Mouse (Mus musculus) adrenal gland, adult (tissue): ENCODE measurements around the gene Cradd.
A peak's percentile ranks its signal among the peaks of the same experiment; 100 is the strongest.

Experiments used
- DNase-seq, 2 experiments: peaks; one replicate each; pipeline ENCODE4 v3.0.0; 2022 to 2023; ENCODE audit warnings: low spot score in 1 of 2; ENCODE audit not compliant: inconsistent age in 2 of 2

Cradd gene

GRCm38 (mm10) chr10:95211660-95212059 is 112.3 kb downstream of the Cradd start:
- DNase-seq: no peak

GRCm38 (mm10) chr10:95210664-95211372 is 113.1 kb downstream of the Cradd start:
- DNase-seq: no peak

- peak in 1 of 2 experiments; percentile 65 for DNase-seq
Observed at GRCm38 (mm10) chr10:95210167-95210566, 113.8 kb downstream of the Cradd start.

- no peak for DNase-seq
Observed at GRCm38 (mm10) chr10:95207423-95207822, 116.5 kb downstream of the Cradd start.

- DNase-seq: no peak
Observed at GRCm38 (mm10) chr10:95201514-95201913, 122.4 kb downstream of the Cradd start.

GRCm38 (mm10) chr10:95200323-95200722 is 123.6 kb downstream of the Cradd start:
- DNase-seq: peak; percentile 62 to 67

- peak in 1 of 2 experiments; percentile 66 for DNase-seq
Observed at GRCm38 (mm10) chr10:95199541-95200269, 124.2 kb downstream of the Cradd start.

GRCm38 (mm10) chr10:95197377-95197776 is 126.6 kb downstream of the Cradd start:
- DNase-seq: peak; percentile 46 to 73

GRCm38 (mm10) chr10:95195719-95196118 is 128.2 kb downstream of the Cradd start:
- DNase-seq: no peak

GRCm38 (mm10) chr10:95194776-95195175 is 129.2 kb downstream of the Cradd start:
- DNase-seq: peak in 1 of 2 experiments; percentile 74

- DNase-seq: peak in 1 of 2 experiments; percentile 67
Observed at GRCm38 (mm10) chr10:95193875-95194281, 130.1 kb downstream of the Cradd start.

- peak; percentile 41 to 74 for DNase-seq
Observed at GRCm38 (mm10) chr10:95191881-95192280, 132.1 kb downstream of the Cradd start.

- peak in 1 of 2 experiments; percentile 59 for DNase-seq
Observed at GRCm38 (mm10) chr10:95191151-95191655, 132.7 kb downstream of the Cradd start.

- DNase-seq: no peak
Observed at GRCm38 (mm10) chr10:95189550-95190211, 134.3 kb downstream of the Cradd start.

- DNase-seq: peak in 1 of 2 experiments; percentile 46
Observed at GRCm38 (mm10) chr10:95184210-95184609, 139.7 kb downstream of the Cradd start.

- DNase-seq: peak in 1 of 2 experiments; percentile 80
Observed at GRCm38 (mm10) chr10:95183051-95183450, 140.9 kb downstream of the Cradd start.

GRCm38 (mm10) chr10:95182405-95182804 is 141.5 kb downstream of the Cradd start:
- no peak for DNase-seq

GRCm38 (mm10) chr10:95181553-95181952 is 142.4 kb downstream of the Cradd start:
- DNase-seq: no peak

- DNase-seq: no peak
Observed at GRCm38 (mm10) chr10:95180900-95181299, 143.0 kb downstream of the Cradd start.

GRCm38 (mm10) chr10:95180177-95180576 is 143.8 kb downstream of the Cradd start:
- no peak for DNase-seq

GRCm38 (mm10) chr10:95178785-95179184 is 145.1 kb downstream of the Cradd start:
- DNase-seq: no peak
